Mouse (Mus musculus) 3T3-L1 (cell line): ENCODE data around the gene Gm21974.
"Not testable (repeated sequence)": the region's sequence is repeated elsewhere in the genome, so short reads cannot be mapped to it uniquely, and the experiment has no call there.

Experiments
- DNase-seq: peaks from one replicate; pipeline ENCODE4 v3.0.0-alpha.2; 2015; ENCODE audit warnings: low read depth, low spot score

Gene Gm21974

DNA sequence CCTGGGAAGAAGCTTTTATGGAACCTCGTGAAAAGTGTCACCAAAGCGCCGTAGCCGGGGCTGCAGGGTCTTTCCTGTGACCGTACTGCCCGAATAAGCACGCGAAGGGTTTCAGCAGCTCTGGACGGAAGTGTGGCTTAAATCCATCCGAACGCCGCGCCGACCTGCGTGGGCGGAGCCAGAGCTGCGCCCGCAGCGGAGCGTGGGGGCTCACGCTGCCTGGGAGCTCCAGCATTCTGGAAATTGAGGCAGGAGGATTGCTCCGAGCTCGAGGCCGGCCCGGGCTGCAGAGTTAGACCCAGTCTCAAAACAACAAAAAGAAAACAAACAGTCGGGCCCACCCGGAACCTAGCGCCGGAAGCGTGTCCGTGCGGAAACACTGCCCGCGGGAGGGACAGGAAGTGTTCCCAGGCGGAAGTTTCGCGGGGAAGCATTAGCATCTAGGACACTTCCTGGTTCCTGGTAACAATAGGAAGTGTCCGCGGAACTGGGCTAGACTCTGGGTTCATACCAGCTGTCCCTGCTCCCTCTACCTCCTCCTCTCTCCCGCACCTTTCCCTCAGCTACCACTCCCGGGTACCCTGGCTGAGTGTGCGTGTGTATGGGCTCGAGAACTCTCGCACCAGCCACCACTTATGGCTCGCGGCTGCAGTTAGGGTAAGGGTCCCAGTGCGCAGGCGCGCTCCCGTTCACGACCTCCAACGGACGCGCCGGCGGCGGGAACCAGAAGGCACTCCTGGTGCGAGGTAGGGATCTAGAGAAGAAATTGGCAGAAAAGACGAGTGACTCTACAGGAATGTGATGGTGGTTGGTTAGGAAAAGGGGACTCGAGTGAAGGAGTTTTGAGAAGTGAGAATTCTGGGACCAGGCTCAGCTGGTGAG, 18.5 kb downstream of the Gm21974 start, which contains the start of gene Zfp668:
TSS of gene Zfp668 (minus strand) at position 362 of the 882 bp plus-strand sequence.
- peak; percentile 92 for DNase-seq

- peak; percentile 75 for DNase-seq
These were observed 19.2 kb downstream of the Gm21974 start, which contains the start of gene Zfp646 for GRCm38 (mm10) chr7:127876041-127876466. Zfp646 (plus strand) TSS chr7:127876221.

- peak; percentile 79 for DNase-seq
These were observed 19.6 kb downstream of the Gm21974 start for GRCm38 (mm10) chr7:127875627-127876001.

GRCm38 (mm10) chr7:127874812-127875626, 20.2 kb downstream of the Gm21974 start:
- no peak for DNase-seq

GRCm38 (mm10) chr7:127870136-127870821, 25.0 kb downstream of the Gm21974 start:
- DNase-seq: peak; percentile 30

DNA sequence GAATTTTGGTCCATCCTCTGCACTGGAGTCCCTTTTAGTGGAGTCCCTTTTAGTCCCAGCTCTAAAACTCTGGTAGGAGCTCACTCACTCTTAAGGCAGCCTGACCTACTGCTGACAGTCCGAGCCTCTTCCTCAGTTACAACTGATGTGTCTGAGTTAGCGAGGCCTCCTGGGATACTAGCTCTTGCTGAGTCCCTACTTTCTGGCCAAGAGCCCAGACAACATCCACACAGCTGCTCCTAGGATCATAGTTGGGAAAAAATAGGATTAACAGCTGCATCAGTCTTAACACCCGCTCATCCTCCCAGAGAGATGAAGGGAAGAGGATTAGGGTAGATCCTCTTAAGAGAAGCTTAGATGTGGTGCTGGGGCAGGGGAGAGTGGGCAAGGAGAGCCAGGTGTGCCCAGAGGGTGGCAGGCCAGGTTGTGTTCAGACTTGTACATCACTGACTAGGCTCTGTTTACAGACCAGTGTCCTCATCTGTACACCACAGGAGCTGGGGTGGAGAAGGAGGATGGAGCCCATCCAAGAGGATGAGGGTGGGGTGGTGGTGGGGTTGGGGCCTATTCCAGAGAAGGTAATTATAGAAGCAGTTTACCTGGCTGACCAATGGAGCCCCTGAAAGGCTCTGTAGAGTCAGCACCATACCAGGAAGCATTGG, 26.0 kb downstream of the Gm21974 start:
- DNase-seq: peak; percentile 60

DNA sequence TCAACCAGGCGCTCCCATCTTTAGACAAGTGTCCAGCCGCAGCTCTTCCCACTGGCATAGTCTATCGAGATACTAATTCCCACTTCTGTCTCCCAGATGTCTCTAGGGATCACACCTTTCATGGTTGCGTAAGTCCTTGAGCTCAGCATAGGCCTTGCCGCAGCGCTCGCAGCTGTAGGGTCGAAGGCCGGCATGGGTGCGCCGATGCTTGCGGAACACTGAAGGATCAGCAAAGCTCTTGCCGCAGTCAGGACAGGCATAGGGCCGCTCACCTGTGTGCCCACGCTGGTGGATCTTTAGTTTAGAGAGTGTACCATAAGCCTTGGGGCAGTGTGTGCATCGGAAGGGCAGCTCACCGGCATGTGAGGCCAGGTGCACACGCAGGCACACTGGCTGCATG, 27.6 kb downstream of the Gm21974 start:
- no peak for DNase-seq

- no peak for DNase-seq
These were observed 28.8 kb downstream of the Gm21974 start for GRCm38 (mm10) chr7:127866434-127866833.

DNA sequence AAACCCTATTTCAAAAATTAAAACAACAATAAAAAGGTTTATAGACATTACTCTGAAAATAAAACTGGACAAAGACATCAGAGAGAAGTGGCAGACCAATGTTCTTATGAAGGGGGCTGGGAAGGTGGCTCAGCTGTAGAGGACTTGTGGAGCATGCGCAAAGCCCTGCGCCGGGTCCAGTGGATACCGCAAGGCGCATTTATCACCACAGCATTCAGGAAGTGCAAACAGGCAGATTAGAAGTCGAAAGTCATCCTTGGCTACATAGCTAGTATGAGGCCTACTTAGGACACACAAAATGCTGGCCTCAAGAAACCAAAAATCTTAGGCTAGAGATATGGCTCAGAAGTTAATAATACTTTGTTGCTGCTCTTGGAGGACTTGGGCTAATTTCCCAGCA, 37.0 kb downstream of the Gm21974 start:
- no peak for DNase-seq

- peak; percentile 88 for DNase-seq
These were observed 44.3 kb downstream of the Gm21974 start for GRCm38 (mm10) chr7:127850906-127851305.

DNA sequence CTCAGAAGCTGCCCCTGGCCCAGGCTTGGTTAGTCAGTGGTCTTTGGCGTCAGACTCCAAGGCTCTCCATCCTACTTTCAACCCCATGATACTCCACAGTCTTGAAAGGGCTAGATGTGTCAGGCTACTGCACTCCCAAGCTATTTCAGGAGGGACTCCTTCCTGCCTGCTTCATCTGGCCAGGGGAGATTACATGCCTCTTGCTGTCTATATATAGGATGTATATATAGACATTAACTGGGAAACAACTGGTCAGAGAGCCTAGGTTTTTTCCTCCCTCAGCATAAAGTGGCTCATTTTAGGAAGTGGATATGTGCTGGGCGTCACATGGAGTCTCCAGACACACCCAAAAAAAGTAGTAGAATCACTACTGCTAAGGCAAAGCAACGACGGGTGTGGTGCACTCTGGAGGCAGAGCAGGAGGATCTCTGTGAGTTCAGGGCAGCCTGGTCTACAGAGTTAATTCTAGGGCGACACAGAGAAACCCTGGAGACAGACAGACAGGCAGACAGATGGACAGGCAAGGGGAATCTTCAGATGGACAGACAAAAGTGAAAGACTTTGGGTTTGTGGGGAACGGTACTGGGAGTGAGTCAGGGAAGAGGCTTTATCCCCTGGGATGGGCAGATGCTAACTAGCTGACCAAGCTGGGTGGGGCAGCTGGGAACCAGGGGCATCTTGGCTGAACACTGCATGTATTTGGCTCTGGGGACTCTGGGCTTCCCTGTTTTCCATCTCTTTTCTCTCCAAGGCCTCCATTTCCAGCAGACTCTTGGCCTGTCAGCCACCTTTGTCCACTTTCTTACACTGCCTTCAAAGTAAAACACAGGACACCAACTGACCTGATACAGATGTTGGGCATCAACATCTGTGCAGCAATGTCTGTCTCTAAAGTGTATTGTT, 45.0 kb downstream of the Gm21974 start:
- DNase-seq: peak; percentile 78

GRCm38 (mm10) chr7:127842001-127842718, 53.1 kb downstream of the Gm21974 start:
- peak; percentile 89 for DNase-seq

DNA sequence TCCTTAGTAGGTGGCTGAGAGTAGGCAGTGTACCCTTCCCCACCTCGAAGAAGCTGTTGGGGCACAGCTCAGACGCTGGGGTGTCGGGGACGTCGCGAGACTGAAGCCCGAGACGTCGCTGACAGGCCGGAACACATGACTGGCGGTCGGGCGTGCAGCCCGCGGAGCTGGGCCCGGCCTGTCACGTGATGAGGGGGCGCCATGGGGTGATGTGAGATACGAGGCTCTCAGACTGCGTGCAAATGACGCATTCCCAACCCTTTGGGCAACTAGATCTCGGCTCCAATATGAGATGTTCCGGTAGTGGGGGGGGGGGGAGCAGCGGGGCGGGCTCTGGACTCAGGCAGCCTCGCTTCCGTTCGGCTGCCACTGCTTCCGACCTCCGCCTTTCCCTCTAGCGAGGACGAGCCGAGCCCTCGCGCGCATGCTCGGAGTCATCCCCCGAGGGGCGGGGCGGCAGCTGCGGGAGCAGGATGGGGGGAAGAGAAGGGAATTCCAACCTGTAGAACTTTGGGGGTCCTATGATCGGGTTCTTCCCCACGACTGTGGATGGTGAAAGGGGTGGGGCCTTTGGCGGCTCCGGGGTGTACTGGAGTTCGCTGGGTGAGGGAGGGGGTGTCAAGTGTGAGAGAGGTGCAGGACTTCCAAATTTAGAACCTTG, 53.8 kb downstream of the Gm21974 start:
- peak; percentile 90 for DNase-seq

DNA sequence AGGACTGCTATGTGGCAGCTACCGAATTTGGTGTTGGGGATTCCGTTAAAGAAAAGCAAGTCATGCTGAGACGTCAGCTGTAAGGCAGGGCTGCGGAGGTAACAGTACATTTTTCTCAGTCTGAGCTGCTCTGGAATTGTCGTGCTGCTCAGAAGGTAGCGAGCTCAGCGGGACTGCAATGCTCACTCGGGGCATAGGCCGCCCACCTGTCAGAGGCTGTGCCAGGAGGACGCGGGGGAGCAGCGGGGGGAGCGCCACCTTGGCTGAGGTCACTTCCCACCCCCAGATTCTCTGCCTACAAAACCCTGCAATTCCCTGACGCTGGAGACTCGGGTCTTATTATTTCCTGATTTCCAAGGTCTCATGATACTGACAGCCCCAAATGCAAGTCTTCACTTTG, 54.4 kb downstream of the Gm21974 start:
- no peak for DNase-seq

- DNase-seq: not testable (repeated sequence)
These were observed 55.2 kb downstream of the Gm21974 start for GRCm38 (mm10) chr7:127840031-127840430.

- not testable (repeated sequence) for DNase-seq
These were observed 57.4 kb downstream of the Gm21974 start for GRCm38 (mm10) chr7:127837878-127838277.

DNA sequence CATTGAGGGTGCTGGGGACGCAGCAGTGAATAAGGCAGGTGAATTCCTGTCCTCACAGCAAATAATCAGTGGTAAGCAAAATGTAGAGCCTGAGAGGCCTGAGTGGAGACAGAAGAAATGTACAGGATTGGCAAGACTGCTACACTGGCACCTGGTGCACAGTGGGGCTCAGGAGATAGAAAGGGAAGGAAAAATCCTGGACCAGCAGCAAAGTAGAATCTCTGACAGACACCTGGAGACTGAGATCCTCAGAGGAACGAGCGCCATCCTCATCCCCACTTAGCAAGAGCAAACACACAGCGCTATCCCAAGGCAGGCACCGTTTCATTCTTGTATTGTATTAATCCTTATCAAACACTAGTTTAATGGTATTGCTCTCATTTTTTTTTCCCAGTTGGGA, 57.8 kb downstream of the Gm21974 start:
- DNase-seq: no peak
